Mouse (Mus musculus) lung, postnatal 10 days (tissue): ENCODE data around the gene Kcnj3.
A peak's percentile ranks its signal among the peaks of the same experiment; 100 is the strongest.
"Not testable (repeated sequence)": the region's sequence is repeated elsewhere in the genome, so short reads cannot be mapped to it uniquely, and the experiment has no call there.

Experiments used
- DNase-seq: peaks from one replicate; pipeline ENCODE4 v3.0.0; 2021

Gene Kcnj3

DNA sequence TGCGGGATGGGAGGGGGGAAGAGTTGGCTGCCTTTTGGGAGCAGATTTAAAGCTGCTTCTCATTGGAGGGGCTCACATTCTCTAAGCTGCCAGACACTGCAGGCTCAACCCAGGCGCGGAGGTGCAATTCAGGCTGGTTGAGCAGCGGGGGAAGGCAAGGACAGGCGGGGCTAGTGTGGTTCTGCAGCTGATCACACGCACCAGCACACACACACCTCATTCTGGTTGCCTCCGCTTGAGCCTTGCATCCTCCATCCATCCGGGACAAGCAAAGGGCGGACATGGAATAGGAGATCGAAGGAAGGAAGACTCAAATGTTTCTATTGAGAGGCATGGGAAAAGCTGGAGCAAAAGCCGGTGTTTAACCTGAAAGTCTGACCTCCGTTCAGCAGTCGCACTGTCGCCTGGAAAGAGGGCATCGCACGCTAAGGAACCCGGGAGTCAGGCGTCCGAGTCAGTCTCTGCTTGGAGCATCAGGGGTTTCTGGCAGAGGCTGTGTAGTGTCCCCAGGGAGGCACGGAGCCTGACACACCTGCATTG lies at the start of gene Kcnj3:
TSS of gene Kcnj3 (plus strand) at position 250 of the 540 bp plus-strand sequence.
- DNase-seq: no peak

GRCm38 (mm10) chr2:55390330-55390989 lies 45.3 kb upstream of the Kcnj3 start:
- DNase-seq: no peak

- DNase-seq: no peak
These were observed 30.5 kb upstream of the Kcnj3 start for GRCm38 (mm10) chr2:55405307-55405706.

- DNase-seq: no peak
These were observed 8.1 kb upstream of the Kcnj3 start for GRCm38 (mm10) chr2:55427633-55428032.

DNA sequence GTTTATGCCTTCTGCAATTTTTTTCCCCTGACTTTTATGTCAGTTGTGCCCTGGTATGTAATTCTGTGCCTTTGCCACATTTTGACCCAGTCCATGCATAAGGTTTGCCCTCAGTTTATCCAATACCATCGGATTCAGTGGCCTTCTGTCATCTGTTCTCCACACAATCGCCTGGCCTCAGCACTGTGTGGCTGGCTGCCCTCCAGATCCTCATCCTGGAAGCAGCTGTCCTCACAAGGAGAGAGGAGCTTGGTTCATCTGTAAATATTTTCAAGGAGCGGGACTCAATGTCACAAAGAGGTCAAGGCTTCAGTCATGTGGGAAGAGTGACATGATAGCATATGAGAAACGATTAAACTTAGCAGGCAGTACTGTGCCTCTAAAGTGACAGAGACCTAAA lies 3.7 kb upstream of the Kcnj3 start:
- DNase-seq: peak; percentile 10

DNA sequence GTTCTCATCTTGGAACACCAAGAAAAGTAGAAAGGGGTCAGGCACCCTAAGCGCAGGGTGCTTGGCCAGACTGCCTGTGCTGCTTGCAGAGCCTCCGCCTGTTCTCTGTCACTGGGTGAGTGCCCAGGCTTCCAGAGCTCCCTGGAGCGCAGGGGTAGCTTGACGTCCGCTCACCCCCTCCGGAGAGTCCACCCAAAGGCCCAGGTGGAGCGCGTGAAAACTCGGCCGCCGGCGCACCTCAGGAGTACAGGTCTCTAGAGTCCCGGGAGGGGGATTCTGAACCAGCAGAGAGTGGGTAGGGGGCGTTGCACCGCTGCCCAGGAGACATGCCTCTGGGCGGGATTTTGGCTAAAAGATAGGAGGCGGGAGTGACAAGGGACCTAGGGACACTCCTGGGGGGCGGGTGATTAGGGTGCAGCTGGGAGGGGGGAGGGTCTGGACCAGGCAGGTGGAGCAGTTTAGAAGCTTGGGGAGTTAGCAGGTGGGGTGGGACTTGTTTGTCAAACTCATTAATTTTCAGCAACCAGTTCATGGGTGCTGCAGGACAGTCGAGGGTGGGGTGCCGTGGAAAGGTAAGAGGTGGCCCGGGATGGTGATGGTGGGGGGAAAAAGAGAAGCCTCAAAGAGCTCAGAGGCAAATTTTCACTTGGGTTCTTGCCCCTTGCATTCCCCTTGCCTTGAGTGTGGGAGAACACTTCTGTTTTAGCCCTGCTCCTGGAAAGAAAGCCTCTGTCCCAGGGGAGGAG lies 664 bp downstream of the Kcnj3 start:
- peak; percentile 1 for DNase-seq

- peak; percentile 1 for DNase-seq
These were observed 1.5 kb downstream of the Kcnj3 start for GRCm38 (mm10) chr2:55437007-55437949.

- no peak for DNase-seq
These were observed 2.2 kb downstream of the Kcnj3 start for GRCm38 (mm10) chr2:55437977-55438376.

- DNase-seq: no peak
These were observed 3.4 kb downstream of the Kcnj3 start for GRCm38 (mm10) chr2:55439211-55439610.

- no peak for DNase-seq
These were observed 6.2 kb downstream of the Kcnj3 start for GRCm38 (mm10) chr2:55442006-55442405.

- no peak for DNase-seq
These were observed 11.5 kb downstream of the Kcnj3 start for GRCm38 (mm10) chr2:55447298-55447697.

DNA sequence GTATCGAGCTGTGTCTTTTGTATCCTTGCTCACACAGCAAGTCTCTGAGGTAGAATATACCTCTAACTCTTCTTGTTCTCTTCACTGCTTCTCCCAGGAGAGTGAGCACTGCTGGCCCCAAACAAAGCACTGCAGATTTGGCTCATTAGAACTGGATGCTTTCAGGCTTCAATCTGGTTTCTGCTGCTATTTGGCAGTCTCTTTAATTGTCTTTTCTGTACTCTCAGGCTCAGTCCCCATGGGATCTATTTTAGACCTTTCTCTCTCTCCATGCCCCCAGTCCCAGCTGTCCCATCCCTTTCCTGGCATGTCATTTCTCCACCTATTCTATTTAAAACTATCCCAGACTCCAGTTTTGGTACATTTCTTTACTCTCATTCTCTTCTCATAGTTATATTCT lies 15.0 kb downstream of the Kcnj3 start:
- no peak for DNase-seq

DNA sequence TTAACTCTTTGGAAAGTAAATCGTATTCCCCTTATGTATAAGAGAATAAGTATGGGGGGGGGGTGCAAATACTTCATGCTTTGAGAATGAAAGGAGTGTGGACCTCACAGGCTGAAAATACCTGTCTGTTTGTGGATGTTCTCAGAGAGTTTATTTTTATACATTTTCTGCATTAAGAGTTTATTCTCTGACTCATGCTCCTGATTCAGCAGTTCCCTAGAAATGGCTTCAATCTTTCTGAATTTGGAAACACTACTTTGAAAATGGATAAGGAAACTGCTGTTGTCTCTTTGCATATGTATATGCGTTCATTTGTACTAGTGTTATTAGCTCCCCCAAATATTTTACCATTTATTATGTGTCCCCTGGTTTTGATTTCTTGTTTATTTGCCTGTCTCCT lies 23.4 kb downstream of the Kcnj3 start:
- no peak for DNase-seq

GRCm38 (mm10) chr2:55469141-55469540 lies 33.4 kb downstream of the Kcnj3 start:
- DNase-seq: no peak

DNA sequence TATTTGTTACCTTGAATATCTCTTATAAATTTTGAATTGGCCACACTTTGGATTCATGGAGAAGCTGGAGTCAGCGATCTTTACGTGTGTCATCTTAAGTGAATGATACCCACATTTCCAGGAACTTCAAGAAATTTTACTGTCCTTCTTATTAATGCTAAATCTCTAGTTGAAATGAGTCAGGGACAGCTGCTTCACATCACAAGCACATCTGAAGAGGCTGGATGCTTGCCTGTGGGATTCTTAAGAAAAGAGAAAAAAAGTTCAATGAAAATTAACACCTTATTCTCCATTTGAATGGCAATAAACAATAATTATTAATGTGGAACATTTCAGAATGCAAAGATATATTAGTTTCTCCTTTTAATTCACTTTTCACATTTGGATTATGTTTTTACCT lies 34.2 kb downstream of the Kcnj3 start:
- peak; percentile 35 for DNase-seq

DNA sequence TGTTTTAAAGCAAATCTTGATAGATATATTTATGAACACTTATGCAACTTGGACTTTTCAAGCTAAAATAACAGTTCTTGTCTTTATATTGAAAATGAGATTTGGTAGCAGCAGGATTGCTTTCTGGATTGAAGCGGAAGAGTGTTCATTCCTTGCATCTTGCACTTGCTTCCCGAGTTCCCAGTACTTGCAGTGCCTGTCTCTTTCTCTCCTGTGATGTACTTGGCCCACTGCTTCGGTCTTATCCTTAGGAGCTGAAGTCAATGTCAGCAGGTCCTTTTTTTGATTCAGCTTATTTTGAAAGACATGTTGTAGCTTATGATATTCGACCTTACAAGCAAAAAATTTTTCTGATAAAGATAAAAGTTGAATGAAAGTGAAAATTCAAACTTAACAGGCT lies 43.7 kb downstream of the Kcnj3 start:
- no peak for DNase-seq

DNA sequence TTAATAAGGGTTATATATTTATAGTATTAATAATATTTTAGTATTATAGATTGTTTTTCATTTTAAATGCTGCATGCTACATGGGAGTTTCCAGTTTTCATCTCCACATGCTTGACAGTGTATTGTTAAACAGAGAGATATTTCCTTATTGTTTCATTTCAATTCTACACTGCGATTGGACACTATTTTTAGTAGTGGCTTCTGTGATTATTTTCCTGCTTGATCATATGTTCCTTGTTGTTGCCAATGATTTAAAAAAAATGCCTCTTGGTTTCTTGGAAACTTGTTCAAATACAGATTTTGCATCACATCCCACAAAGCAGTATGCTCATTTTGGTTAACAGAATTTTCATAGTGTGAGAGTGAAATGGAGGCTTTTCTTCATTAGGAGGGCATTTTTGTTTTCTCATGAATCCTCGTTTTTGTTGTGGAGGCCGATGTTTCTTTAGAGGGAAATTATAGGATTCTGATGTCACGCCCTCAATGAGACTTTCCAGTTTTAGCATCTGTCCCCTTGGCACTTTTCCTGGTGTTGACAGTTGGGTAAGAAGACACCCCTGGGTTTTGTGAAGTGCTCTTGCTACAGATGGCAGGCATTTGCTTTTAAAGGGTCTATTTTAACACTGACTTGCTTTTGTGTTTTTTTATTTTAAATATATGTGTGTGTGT lies 44.3 kb downstream of the Kcnj3 start:
- DNase-seq: peak; percentile 2

- no peak for DNase-seq
These were observed 44.8 kb downstream of the Kcnj3 start for GRCm38 (mm10) chr2:55480602-55480965.

DNA sequence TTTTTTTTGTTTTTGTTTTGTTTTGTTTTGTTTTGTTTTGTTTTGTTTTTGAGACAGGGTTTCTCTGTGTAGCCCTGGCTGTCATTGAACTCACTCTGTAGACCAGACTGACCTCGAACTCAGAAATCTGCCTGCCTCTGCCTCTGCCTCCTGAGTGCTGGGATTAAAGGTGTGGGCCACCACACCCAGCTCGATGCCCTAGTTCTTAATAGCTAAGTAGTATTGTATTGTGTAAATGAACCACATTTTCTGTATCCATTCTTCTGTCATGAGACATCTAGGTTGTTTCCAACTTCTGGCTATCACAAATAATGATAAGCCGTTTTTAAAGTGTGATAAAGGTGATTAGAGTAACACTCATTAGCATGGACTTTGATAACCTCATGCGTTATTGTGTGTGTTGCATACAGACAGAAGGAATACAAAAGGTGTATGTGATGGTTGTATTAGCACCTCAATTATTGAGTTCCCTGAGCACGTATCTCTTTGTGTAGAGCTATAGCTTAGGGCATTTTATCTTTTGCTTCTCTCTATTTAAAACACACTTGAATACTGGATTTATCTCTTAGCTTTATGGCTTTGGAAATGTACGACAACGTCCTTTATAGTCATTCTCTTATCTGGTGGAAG lies 49.8 kb downstream of the Kcnj3 start:
- DNase-seq: not testable (repeated sequence)

- DNase-seq: no peak
These were observed 67.8 kb downstream of the Kcnj3 start for GRCm38 (mm10) chr2:55503390-55504176.

GRCm38 (mm10) chr2:55505712-55506111 lies 69.9 kb downstream of the Kcnj3 start:
- no peak for DNase-seq
